Mouse (Mus musculus): Measurements from ENCODE around the gene Pdk2.

GRCm38 (mm10) chr11:95069226-95069957 is 28.2 kb upstream of the Pdk2 start:
- no peak for TF ChIP-seq POLR2A (IDR thresholded peaks at IDR 0.05; ENCODE audit: extremely low read depth, insufficient read depth, low read length)
- no peak for TF ChIP-seq CTCF (IDR thresholded peaks at IDR 0.05; ENCODE audit: extremely low read depth, insufficient read depth, low read length)

Data from cortical plate, adult 2 months (tissue).